Mouse (Mus musculus): ENCODE results near the gene Tmem202. TPM values are rescaled to one million over a fixed set of nuclear protein-coding genes. Genes with fewer than 3 reads are reported as not detected.

The Tmem202 gene
- polyA plus RNA-seq, 1 experiment from 2014 or later, result not detected

Other genes with a start within 250 kb of the Tmem202 start
- gene Adpgk, start 248.3 kb downstream of the Tmem202 start, polyA plus RNA-seq (2014; fragmentation: Nextera tagmentation; extraction: Ambion mirVana), result 43.8 and 46.8 TPM in 2 replicates
- 20.9 and 21.1 TPM in 2 replicates for gene Bbs4, start 186.3 kb downstream of the Tmem202 start, polyA plus RNA-seq (2014; fragmentation: Nextera tagmentation; extraction: Ambion mirVana)
- gene Arih1, start 53.2 kb downstream of the Tmem202 start, polyA plus RNA-seq (2014; fragmentation: Nextera tagmentation; extraction: Ambion mirVana), result 15.3 and 17.3 TPM in 2 replicates
- gene Hexa, start 307 bp downstream of the Tmem202 start, polyA plus RNA-seq (2014; fragmentation: Nextera tagmentation; extraction: Ambion mirVana), result 50.7 and 53.3 TPM in 2 replicates
- gene Celf6, start 38.1 kb upstream of the Tmem202 start, polyA plus RNA-seq (2014; fragmentation: Nextera tagmentation; extraction: Ambion mirVana), result 8.5 and 8.7 TPM in 2 replicates
- gene Parp6, start 77.4 kb upstream of the Tmem202 start, polyA plus RNA-seq (2014; fragmentation: Nextera tagmentation; extraction: Ambion mirVana), result 90.8 and 91.7 TPM in 2 replicates
- 1,888 and 2,059 TPM in 2 replicates for gene Pkm, start 116.5 kb upstream of the Tmem202 start, polyA plus RNA-seq (2014; fragmentation: Nextera tagmentation; extraction: Ambion mirVana)
- 0.15 and 0.18 TPM in 2 replicates for gene Gramd2, start 140.3 kb upstream of the Tmem202 start, polyA plus RNA-seq (2014; fragmentation: Nextera tagmentation; extraction: Ambion mirVana)
- 26.1 and 26.8 TPM in 2 replicates for gene Senp8, start 210.9 kb upstream of the Tmem202 start, polyA plus RNA-seq (2014; fragmentation: Nextera tagmentation; extraction: Ambion mirVana)
- gene Myo9a, start 211.0 kb upstream of the Tmem202 start, polyA plus RNA-seq (2014; fragmentation: Nextera tagmentation; extraction: Ambion mirVana), result 17.5 and 20.0 TPM in 2 replicates